Mouse (Mus musculus): ENCODE results near the gene Tbc1d21.

GRCm38 (mm10) chr9:58369644-58370043 lies 611 bp downstream of the Tbc1d21 start:
- TF ChIP-seq POLR2A (IDR thresholded peaks at IDR 0.05; ENCODE audit: borderline replicate concordance, control insufficient read depth, low read depth, low read length) = no peak
- no peak for TF ChIP-seq CTCF (IDR thresholded peaks at IDR 0.05; ENCODE audit: control insufficient read depth, insufficient read depth, low read length)
